Mouse (Mus musculus): ENCODE measurements around the gene Cd96.

The Cd96 gene

DNA sequence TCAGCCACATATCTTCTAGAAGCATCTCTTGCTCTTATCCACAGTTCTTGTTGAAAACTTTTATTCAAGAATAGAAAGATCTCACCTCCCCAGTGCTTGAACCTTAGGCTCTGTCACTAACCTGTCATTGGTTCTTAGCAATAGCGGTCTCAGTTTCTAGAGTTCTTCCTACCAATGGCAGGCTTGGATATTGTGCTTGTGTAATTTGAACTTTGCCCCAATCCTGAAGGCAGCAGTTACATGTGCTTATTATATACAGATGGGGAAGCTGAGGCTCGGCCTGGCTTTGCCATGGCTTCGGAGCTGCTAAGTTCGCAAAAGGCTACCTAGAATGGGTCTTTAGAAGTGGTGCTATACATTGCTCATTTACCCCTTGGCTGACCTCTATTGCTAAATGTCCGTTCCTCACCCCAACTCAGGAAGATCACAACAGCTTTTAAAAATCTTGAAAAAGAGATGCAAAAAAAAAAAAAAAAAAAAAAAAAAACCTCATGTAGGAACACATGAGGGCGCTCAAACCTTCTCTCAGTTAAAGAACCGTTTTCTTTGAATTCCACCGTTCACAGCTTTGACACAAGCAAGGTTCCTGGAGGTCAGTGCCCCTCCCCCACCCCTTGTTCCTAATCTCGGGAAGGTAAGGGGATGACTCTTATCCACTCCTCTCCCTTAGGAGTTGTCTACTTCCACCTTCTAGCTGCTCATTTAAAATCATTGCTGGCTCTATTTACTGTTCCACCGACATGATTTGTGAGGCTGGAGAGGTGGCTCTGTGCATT, 129.0 kb downstream of the Cd96 start:
- no peak for DNase-seq (ENCODE audit: extremely low spot score, low spot score)

DNA sequence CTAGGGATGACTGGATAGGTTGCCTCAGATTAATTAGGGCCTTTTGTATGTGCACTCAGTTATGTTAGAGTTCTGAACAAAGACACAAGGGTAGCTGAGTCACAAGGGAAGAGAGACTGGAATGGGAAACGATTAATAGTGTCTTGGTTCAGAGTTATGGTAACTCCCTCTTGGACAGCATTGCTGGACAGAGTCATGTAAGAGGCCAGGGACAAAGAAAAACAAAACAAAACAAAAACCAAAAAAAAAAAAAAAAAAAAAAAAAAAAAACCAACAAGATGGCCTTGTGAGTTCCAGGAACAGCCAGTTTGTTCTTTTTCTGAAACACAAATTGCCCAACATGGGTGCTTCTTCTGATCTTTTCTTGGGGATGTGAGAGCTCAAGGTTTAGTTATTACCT, 133.8 kb downstream of the Cd96 start:
- DNase-seq (ENCODE audit: extremely low spot score, low spot score): no peak
